Mouse (Mus musculus) embryonic fibroblast, embryonic 13.5 days (primary cell): ENCODE results near the gene 3425401B19Rik. TPM values are rescaled to one million over a fixed set of nuclear protein-coding genes. Genes with fewer than 3 reads are reported as not detected.

ENCODE experiments used
- H3K27ac ChIP-seq: 2 replicates; pipeline ENCODE4 v1.5.1; 2012; ENCODE audit warnings: low read length, control low read depth, inconsistent platforms; ENCODE audit not compliant: insufficient read depth
- H3K4me1 ChIP-seq: 2 replicates; pipeline ENCODE4 v1.6.1; 2011; ENCODE audit warnings: low read length; ENCODE audit not compliant: control insufficient read depth, insufficient read depth
- H3K4me3 ChIP-seq: 2 replicates; pipeline ENCODE4 v1.5.1; 2011; ENCODE audit warnings: mild to moderate bottlenecking, control low read depth, low read length; ENCODE audit not compliant: insufficient read depth
- CTCF ChIP-seq: IDR thresholded peaks from 2 replicates; pipeline ENCODE4 v1.5.1; 2011; ENCODE audit warnings: mild to moderate bottlenecking, control low read depth, low read length, moderate library complexity, borderline replicate concordance; ENCODE audit not compliant: insufficient read depth
- POLR2A ChIP-seq: IDR thresholded peaks from 2 replicates; pipeline ENCODE4 v1.6.1; 2011; ENCODE audit warnings: low read depth, mild to moderate bottlenecking, control low read depth, low read length, moderate library complexity
- polyA plus RNA-seq: library from polyadenylated mRNA; stranded (reverse); fragments of >200 nt; gene quantifications from 2 replicates; pipeline ENCODE4 v1.2.4, GENCODE M21; 2011; ENCODE audit warnings: low read depth; ENCODE audit not compliant: missing spikeins, insufficient read length

Gene 3425401B19Rik
- polyA plus RNA-seq, result 0.09 TPM in 1 of 2 replicates, not detected in the other

GRCm38 (mm10) chr14:32685124-32685826 lies at the start of gene 3425401B19Rik:
Gene 3425401B19Rik, minus strand, starts transcription at chr14:32685293.
- TF ChIP-seq CTCF (no peak), POLR2A (no peak)
- Histone ChIP-seq H3K27ac (no peak within 1 kb of the TSS), H3K4me1 (no peaks in the 10 kb centered on the region), H3K4me3 (no peak within 1 kb of the TSS)

GRCm38 (mm10) chr14:32732961-32733360 lies 47.9 kb upstream of the 3425401B19Rik start:
- Histone ChIP-seq H3K27ac (no peak overlapping the region), H3K4me3 (no peak overlapping the region), H3K4me1 (no peaks in the 10 kb centered on the region)
- TF ChIP-seq POLR2A (no peak), CTCF (no peak)

GRCm38 (mm10) chr14:32726864-32727263 lies 41.8 kb upstream of the 3425401B19Rik start:
- no peak overlapping the region for H3K4me3 ChIP-seq
- TF ChIP-seq POLR2A, result no peak
- TF ChIP-seq CTCF, result no peak
- H3K4me1 ChIP-seq, result no peaks in the 10 kb centered on the region
- H3K27ac ChIP-seq, result no peak overlapping the region

GRCm38 (mm10) chr14:32721461-32721860 lies 36.4 kb upstream of the 3425401B19Rik start:
- no peaks in the 10 kb centered on the region for H3K4me1 ChIP-seq
- TF ChIP-seq CTCF (no peak), POLR2A (no peak)
- H3K4me3 ChIP-seq, result no peak overlapping the region
- no peak overlapping the region for H3K27ac ChIP-seq

GRCm38 (mm10) chr14:32716763-32717439 lies 31.8 kb upstream of the 3425401B19Rik start:
- no peak overlapping the region for H3K4me3 ChIP-seq

GRCm38 (mm10) chr14:32715489-32715888 lies 30.4 kb upstream of the 3425401B19Rik start:
- Histone ChIP-seq H3K4me3 (no peak overlapping the region), H3K4me1 (no peaks in the 10 kb centered on the region), H3K27ac (no peak overlapping the region)
- TF ChIP-seq POLR2A, result no peak
- TF ChIP-seq CTCF, result no peak

More at GRCm38 (mm10) chr14:32716763-32717439, 31.8 kb upstream of the 3425401B19Rik start:
- Histone ChIP-seq H3K27ac (no peak overlapping the region), H3K4me1 (no peaks in the 10 kb centered on the region)
- TF ChIP-seq CTCF (no peak), POLR2A (no peak)

GRCm38 (mm10) chr14:32715076-32715475 lies 30.0 kb upstream of the 3425401B19Rik start:
- H3K27ac ChIP-seq, result no peak overlapping the region
- H3K4me3 ChIP-seq, result no peak overlapping the region
- no peaks in the 10 kb centered on the region for H3K4me1 ChIP-seq
- no peak for TF ChIP-seq POLR2A
- TF ChIP-seq CTCF, result no peak

- no peak for TF ChIP-seq POLR2A
- no peak for TF ChIP-seq CTCF
- Histone ChIP-seq H3K4me3 (no peak overlapping the region), H3K27ac (no peak overlapping the region), H3K4me1 (no peaks in the 10 kb centered on the region)
These were observed 24.8 kb upstream of the 3425401B19Rik start for GRCm38 (mm10) chr14:32709861-32710260.

- H3K27ac ChIP-seq, result no peak overlapping the region
- TF ChIP-seq CTCF, result no peak
- TF ChIP-seq POLR2A, result no peak
- no peak overlapping the region for H3K4me3 ChIP-seq
- no peaks in the 10 kb centered on the region for H3K4me1 ChIP-seq
These were observed 23.7 kb upstream of the 3425401B19Rik start for GRCm38 (mm10) chr14:32708756-32709155.

- H3K27ac ChIP-seq, result no peak overlapping the region
- H3K4me3 ChIP-seq, result no peak overlapping the region
- H3K4me1 ChIP-seq, result no peaks in the 10 kb centered on the region
- TF ChIP-seq POLR2A, result no peak
- TF ChIP-seq CTCF, result no peak
These were observed 22.8 kb upstream of the 3425401B19Rik start for GRCm38 (mm10) chr14:32707938-32708337.
